Mouse (Mus musculus) intestine, postnatal 0 days (tissue): ENCODE results near the gene Rab38. TPM values are rescaled to one million over a fixed set of nuclear protein-coding genes. Genes with fewer than 3 reads are reported as not detected.

Experiments used
- ATAC-seq: fragments of 200-750 bp; cut with Nextera tagmentation; 2 replicates; pipeline ENCODE4 v1.8.0; 2017; ENCODE audit warnings: mild to moderate bottlenecking, moderate TSS enrichment, moderate library complexity
- H3K27ac ChIP-seq: fragments of 300-500 bp; sonication (generic); 2 replicates; pipeline ENCODE4 v1.5.1; 2014; ENCODE audit warnings: mild to moderate bottlenecking, low read depth, low read length, moderate library complexity
- H3K27me3 ChIP-seq: fragments of 300-500 bp; sonication (generic); replicated peaks from 2 replicates; pipeline ENCODE4 v1.6.1; 2014; ENCODE audit warnings: low read length, mixed read lengths; ENCODE audit not compliant: control insufficient read depth, insufficient read depth
- H3K36me3 ChIP-seq: fragments of 300-500 bp; sonication (generic); 2 replicates; pipeline ENCODE4 v1.6.1; 2014; ENCODE audit warnings: mild to moderate bottlenecking, moderate library complexity; ENCODE audit not compliant: control insufficient read depth, insufficient read depth
- H3K4me1 ChIP-seq: fragments of 300-500 bp; sonication (generic); replicated peaks from 2 replicates; pipeline ENCODE4 v1.6.1; 2014; ENCODE audit warnings: antibody characterized with exemption, low read length, mixed read lengths; ENCODE audit not compliant: control insufficient read depth, insufficient read depth
- H3K4me2 ChIP-seq: fragments of 300-500 bp; sonication (generic); replicated peaks from 2 replicates; pipeline ENCODE4 v1.6.1; 2014; ENCODE audit warnings: low read depth, mild to moderate bottlenecking, moderate library complexity
- H3K4me3 ChIP-seq: fragments of 300-500 bp; sonication (generic); 2 replicates; pipeline ENCODE4 v1.5.1; 2014; ENCODE audit warnings: low read depth, low read length
- H3K9ac ChIP-seq: fragments of 300-500 bp; sonication (generic); 2 replicates; pipeline ENCODE4 v1.6.1; 2014; ENCODE audit warnings: mild to moderate bottlenecking, low read depth, low read length
- H3K9me3 ChIP-seq: fragments of 300-500 bp; sonication (generic); 2 replicates; pipeline ENCODE4 v1.6.1; 2016; ENCODE audit warnings: mixed run types; ENCODE audit not compliant: control insufficient read depth
- CTCF ChIP-seq: sonication (generic); IDR thresholded peaks from 2 replicates; pipeline ENCODE4 v1.5.1; 2016; ENCODE audit warnings: low read depth, mild to moderate bottlenecking, control low read depth, antibody characterized with exemption, moderate library complexity
- WGBS: fragments of 180-500 bp; shearing (Covaris S2); extraction: QIAGEN DNeasy Blood & Tissue Kit; methylation state at CpG from one replicate; pipeline ENCODE4 v1.1.7; 2014; 5-methylcytosine and 5-hydroxymethylcytosine counted together
- polyA plus RNA-seq: library from polyadenylated mRNA; unstranded; fragments of >200 nt; fragmentation: Nextera tagmentation; extraction: Ambion mirVana; gene quantifications from 2 replicates; pipeline ENCODE4 v1.2.1, GENCODE M21; 2015

The Rab38 gene
- 2.7 and 2.9 TPM in 2 replicates for polyA plus RNA-seq

- peak within 1 kb of the TSS; percentile 92 for H3K4me2 ChIP-seq
- H3K27ac ChIP-seq = no peak within 1 kb of the TSS
- H3K36me3 ChIP-seq = no peaks in the 10 kb centered on the region
- no peaks in the 10 kb centered on the region for H3K27me3 ChIP-seq
- WGBS = 2% methylated on average over 35 of the region's 35 CpGs
- peak within 1 kb of the TSS; percentile 50 for H3K4me3 ChIP-seq
- ATAC-seq = peak; percentile 87
- TF ChIP-seq CTCF = no peak
- H3K9ac ChIP-seq = no peak within 1 kb of the TSS
- H3K9me3 ChIP-seq = no peaks in the 10 kb centered on the region
- H3K4me1 ChIP-seq = peaks cover 3% of the 10 kb centered on the region; the same call in 1 of the 2 replicates
Observed at GRCm38 (mm10) chr7:88429786-88430691, at the start of gene Rab38. TSS of gene Rab38 (plus strand) at chr7:88430273.

- 66% methylated on average over 1 of the region's 1 CpGs for WGBS
- no peak for ATAC-seq
- no peaks in the 10 kb centered on the region for H3K36me3 ChIP-seq
Observed at GRCm38 (mm10) chr7:88394568-88394967, 35.5 kb upstream of the Rab38 start.

GRCm38 (mm10) chr7:88395745-88396144, 34.3 kb upstream of the Rab38 start:
- H3K27me3 ChIP-seq = no peaks in the 10 kb centered on the region
- H3K4me2 ChIP-seq = no peak overlapping the region
- H3K9ac ChIP-seq = no peak overlapping the region
- no peak overlapping the region for H3K27ac ChIP-seq
- TF ChIP-seq CTCF = no peak
- WGBS = 34% methylated on average over 2 of the region's 2 CpGs
- H3K36me3 ChIP-seq = no peaks in the 10 kb centered on the region
- no peak for ATAC-seq
- no peaks in the 10 kb centered on the region for H3K4me1 ChIP-seq
- H3K4me3 ChIP-seq = no peak overlapping the region
- no peaks in the 10 kb centered on the region for H3K9me3 ChIP-seq

More at GRCm38 (mm10) chr7:88394568-88394967, 35.5 kb upstream of the Rab38 start:
- TF ChIP-seq CTCF = no peak
- Histone ChIP-seq H3K9ac (no peak overlapping the region), H3K4me2 (no peak overlapping the region), H3K27me3 (no peaks in the 10 kb centered on the region), H3K27ac (no peak overlapping the region), H3K9me3 (no peaks in the 10 kb centered on the region), H3K4me1 (no peaks in the 10 kb centered on the region), H3K4me3 (no peak overlapping the region)

- Histone ChIP-seq H3K36me3 (no peaks in the 10 kb centered on the region), H3K9me3 (no peaks in the 10 kb centered on the region), H3K4me3 (no peak overlapping the region), H3K4me2 (no peak overlapping the region), H3K27me3 (no peaks in the 10 kb centered on the region), H3K4me1 (no peaks in the 10 kb centered on the region), H3K27ac (no peak overlapping the region), H3K9ac (no peak overlapping the region)
- WGBS = 97% methylated on average over 1 of the region's 1 CpGs
- no peak for TF ChIP-seq CTCF
- no peak for ATAC-seq
Observed at GRCm38 (mm10) chr7:88405311-88405710, 24.8 kb upstream of the Rab38 start.

- H3K4me2 ChIP-seq = no peak overlapping the region
- H3K4me3 ChIP-seq = no peak overlapping the region
- no peak overlapping the region for H3K9ac ChIP-seq
- H3K9me3 ChIP-seq = no peaks in the 10 kb centered on the region
- H3K4me1 ChIP-seq = no peaks in the 10 kb centered on the region
- TF ChIP-seq CTCF = no peak
- H3K27me3 ChIP-seq = no peaks in the 10 kb centered on the region
- no peak for ATAC-seq
- 87% methylated on average over 2 of the region's 2 CpGs for WGBS
- H3K27ac ChIP-seq = no peak overlapping the region
- no peaks in the 10 kb centered on the region for H3K36me3 ChIP-seq
Observed at GRCm38 (mm10) chr7:88406466-88406865, 23.6 kb upstream of the Rab38 start.

- Histone ChIP-seq H3K9me3 (no peaks in the 10 kb centered on the region), H3K27ac (no peak overlapping the region), H3K36me3 (no peaks in the 10 kb centered on the region), H3K4me1 (no peaks in the 10 kb centered on the region), H3K4me3 (no peak overlapping the region), H3K4me2 (no peak overlapping the region), H3K27me3 (no peaks in the 10 kb centered on the region), H3K9ac (no peak overlapping the region)
- ATAC-seq = no peak
- TF ChIP-seq CTCF = no peak
Observed at GRCm38 (mm10) chr7:88421821-88422220, 8.3 kb upstream of the Rab38 start.
